Mouse (Mus musculus) cortical plate, adult 2 months (tissue): Measurements from ENCODE around the gene Il1rap. TPM values are rescaled to one million over a fixed set of nuclear protein-coding genes. Genes with fewer than 3 reads are reported as not detected.

Experiments
- H3K27ac ChIP-seq: fragments of 200-500 bp; 2 replicates; pipeline ENCODE4 v1.5.1; 2012; ENCODE audit warnings: low read length, control low read depth, inconsistent platforms; ENCODE audit not compliant: insufficient read depth
- H3K4me1 ChIP-seq: fragments of 200-500 bp; 2 replicates; pipeline ENCODE4 v1.6.1; 2011; ENCODE audit warnings: low read length; ENCODE audit not compliant: control insufficient read depth, insufficient read depth
- H3K4me3 ChIP-seq: fragments of 200-500 bp; 2 replicates; pipeline ENCODE4 v1.5.1; 2011; ENCODE audit warnings: mild to moderate bottlenecking, low read length, control low read depth; ENCODE audit not compliant: insufficient read depth
- CTCF ChIP-seq: fragments of 200-500 bp; IDR thresholded peaks from 2 replicates; pipeline ENCODE4 v1.5.1; 2011; ENCODE audit warnings: mild to moderate bottlenecking, control low read depth, low read length; ENCODE audit not compliant: insufficient read depth; ENCODE audit errors: extremely low read depth
- POLR2A ChIP-seq: fragments of 200-500 bp; IDR thresholded peaks from 2 replicates; pipeline ENCODE4 v1.6.1; 2011; ENCODE audit warnings: mild to moderate bottlenecking, low read length, control low read depth; ENCODE audit not compliant: insufficient read depth; ENCODE audit errors: extremely low read depth
- polyA plus RNA-seq: library from polyadenylated mRNA; depleted of rRNA; stranded (reverse); fragments of >200 nt; gene quantifications from 2 replicates; pipeline ENCODE4 v1.2.3, GENCODE M21; 2012; rRNA removed

Il1rap gene
- polyA plus RNA-seq, 1 experiment, result 28.0 TPM

DNA sequence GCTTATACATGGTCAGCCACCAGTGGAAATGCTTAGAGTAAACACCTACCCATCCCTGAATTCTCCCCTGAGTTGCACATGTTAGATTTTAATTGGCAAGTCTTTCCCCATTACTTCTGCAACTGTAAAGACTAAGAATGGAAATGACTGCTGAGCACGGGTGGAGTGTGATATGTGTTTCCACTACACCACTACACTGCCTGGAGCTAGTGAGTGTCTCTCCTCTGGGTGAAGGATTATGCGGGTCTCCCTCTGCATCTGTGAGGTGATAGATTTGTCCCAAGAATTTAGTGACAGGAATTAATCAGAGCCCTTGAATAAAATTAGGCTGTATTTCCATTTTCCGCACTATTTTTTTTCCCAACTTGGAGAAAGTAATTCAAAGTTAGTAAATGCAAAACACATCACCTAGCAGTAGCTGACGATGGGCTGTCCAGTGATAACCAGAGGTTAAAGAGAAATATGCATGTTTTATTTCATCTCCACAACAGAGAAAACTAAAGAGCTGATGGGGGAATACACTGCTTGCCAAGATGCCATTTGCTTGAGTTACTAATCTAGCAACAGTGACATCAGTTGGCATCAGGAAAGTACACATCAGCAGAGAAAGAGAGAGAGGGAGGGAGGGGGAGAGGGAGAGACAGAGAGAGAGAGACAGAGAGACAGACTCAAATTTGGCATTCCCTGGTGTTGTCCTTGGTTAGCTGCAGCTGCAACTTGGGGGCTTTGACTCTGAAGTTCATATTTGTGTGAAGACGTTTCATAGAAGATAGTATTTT lies 132.2 kb downstream of the Il1rap start:
- TF ChIP-seq CTCF (no peak), POLR2A (no peak)
- Histone ChIP-seq H3K4me1 (no peaks in the 10 kb centered on the region), H3K27ac (0 out of 2 replicates have a peak overlapping the region, but pooled peaks have one; percentile 29), H3K4me3 (no peak overlapping the region)

DNA sequence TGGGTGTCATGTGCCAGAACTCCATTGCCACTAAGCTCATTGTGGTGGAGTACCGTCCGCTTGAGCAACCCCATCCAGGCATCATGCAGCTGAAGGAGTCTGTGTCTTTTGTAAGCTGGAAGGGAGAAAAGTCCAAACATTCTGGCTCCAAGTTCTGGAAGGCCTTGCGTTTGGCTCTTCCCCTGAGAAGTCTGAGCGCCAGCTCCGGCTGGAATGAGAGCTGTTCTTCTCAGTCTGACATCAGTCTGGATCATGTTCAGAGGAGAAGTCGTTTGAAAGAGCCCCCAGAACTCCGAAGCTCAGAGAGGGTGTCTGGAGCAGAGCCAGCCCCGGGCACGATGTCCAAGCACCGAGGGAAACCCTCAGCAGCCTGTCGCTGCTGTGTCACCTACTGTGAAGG lies 141.0 kb downstream of the Il1rap start:
- TF ChIP-seq CTCF, result no peak
- TF ChIP-seq POLR2A, result no peak
- Histone ChIP-seq H3K4me3 (no peak overlapping the region), H3K27ac (no peak overlapping the region), H3K4me1 (no peaks in the 10 kb centered on the region; the same call in 1 of the 2 replicates)

DNA sequence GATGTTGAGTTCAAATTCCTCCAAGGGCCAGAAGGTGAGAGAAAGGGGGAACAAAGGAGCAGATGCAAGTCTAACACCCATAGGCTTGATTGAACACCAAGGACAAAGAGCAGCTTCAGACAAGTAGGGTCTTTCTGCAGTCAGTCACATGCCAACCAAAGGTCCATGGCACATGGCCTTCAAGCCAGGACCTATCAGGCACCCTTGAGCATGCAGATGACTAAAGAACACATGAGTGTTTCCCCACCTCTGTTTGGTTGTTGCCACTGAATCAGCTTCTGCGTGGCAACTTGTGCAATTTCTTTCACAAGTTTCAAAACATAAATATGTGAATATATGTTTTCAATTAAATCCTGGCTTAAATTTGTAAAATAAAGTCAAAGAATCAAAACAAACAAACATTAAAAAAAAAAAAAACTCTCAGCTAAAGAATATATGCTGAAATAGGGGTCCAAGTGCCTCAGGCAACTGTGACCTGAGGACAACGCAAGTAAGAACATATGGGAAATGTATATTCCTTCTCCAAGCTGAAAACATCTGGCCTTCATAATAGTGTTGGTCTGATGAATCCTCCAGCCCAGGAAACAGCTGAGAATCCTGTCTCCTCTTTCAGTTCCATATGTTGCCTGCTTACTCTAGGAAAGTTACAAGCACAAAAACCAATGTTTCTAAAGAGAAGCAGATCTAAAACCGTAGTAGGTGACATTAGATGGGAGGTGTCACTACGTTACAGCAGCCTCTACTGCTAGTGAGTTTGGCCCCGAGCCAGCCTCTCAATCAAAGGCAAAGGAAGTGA lies 142.6 kb downstream of the Il1rap start:
- TF ChIP-seq CTCF, result no peak
- no peak for TF ChIP-seq POLR2A
- H3K4me3 ChIP-seq, result no peak overlapping the region
- H3K4me1 ChIP-seq, result no peaks in the 10 kb centered on the region; the same call in 1 of the 2 replicates
- no peak overlapping the region for H3K27ac ChIP-seq

DNA sequence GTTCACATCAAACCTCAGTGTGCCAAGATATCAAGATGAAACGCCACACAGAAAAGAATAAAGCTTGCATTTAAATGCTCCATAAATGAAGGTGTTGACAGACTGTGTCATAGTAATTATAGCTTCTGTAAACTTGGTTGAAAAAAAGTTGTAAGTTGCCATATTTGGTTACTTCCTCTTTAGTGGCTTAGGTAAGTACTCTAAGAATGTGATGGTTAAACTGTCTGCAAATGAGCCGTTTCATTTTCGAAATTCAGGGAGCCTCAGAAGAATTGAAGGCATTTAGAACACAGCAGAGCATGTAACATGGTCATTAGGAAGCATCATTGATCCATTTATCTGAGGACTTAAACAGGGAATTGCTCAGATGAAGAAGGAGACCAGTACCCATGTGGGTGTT lies 146.6 kb downstream of the Il1rap start:
- Histone ChIP-seq H3K4me1 (no peaks in the 10 kb centered on the region), H3K27ac (no peak overlapping the region), H3K4me3 (no peak overlapping the region)
- TF ChIP-seq POLR2A (no peak), CTCF (no peak)

DNA sequence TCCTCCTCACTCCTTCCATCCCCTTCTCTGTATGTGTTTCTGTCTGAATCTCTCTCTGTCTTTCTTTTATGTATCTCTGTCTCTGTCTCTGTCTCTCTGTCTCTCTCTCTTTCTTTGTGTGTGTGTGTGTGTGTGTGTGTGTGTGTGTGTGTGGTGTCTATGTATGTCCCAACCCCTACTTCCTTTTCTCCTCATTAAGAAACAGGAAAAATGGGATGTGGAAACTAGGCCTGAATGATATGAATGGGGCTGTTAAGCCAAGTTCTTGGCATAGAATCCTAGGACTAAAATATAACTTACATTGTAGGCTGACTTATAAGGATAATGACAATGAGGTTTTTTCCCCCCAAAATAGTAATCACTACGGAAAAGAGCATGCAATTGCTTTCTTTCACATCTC lies 149.4 kb downstream of the Il1rap start:
- Histone ChIP-seq H3K4me3 (no peak overlapping the region), H3K27ac (no peak overlapping the region), H3K4me1 (no peaks in the 10 kb centered on the region)
- TF ChIP-seq CTCF, result no peak
- TF ChIP-seq POLR2A, result no peak

DNA sequence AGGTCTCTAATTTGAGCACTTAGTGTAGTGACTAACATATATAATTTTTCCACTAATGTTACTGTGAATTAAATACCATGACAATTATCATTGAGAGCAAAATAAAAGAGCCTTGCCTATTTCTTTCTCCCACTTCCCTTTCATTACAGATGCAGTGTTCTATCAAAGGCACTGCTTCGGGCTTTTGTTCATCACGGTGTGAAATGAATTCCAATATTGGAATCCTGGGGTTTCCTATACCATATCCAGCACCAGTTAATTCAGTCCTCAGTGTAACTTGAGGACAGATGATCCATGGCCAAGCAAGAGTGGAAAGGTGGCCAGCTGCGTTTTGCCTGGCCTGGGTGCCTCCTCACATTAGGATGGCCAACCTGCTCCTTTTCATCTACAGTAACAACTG lies 151.1 kb downstream of the Il1rap start:
- TF ChIP-seq CTCF (no peak), POLR2A (no peak)
- Histone ChIP-seq H3K4me3 (no peak overlapping the region), H3K4me1 (no peaks in the 10 kb centered on the region), H3K27ac (no peak overlapping the region)

DNA sequence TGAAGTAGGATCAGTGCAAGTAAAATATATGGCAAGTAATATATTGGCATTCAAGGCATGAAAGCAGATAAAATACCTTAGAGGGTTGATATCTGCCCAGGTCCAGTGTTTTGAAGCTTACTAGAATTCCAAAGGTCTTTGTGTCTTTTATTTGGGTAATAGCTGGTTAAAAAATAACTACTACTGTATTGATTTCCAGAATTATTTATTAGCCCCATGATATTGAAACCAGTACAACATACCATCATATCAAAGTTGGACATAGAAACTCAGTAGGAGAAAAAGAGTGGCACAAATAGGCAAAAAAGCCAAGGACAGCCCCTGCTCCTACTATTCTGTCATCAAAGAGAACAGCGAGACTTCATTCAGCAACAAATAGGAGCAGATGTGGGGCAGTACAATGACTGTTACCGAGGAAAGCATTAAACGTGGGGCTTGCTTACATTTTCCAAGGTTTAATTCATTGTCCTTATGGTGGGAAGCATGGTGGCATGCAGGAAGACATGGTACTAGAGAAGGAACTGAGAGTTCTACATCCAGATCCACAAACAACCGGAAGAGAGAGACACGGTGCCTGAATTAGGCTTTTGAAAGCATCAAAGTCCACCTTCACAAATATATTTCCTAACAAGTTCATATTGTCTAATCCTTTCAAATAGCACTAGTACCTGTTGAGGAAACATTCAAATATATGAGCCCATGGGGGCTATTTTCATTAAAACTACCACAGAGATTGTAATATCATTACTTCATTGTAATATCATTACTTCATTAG lies 174.1 kb downstream of the Il1rap start:
- Histone ChIP-seq H3K4me1 (no peaks in the 10 kb centered on the region), H3K4me3 (no peak overlapping the region), H3K27ac (no peak overlapping the region)
- TF ChIP-seq CTCF, result no peak
- TF ChIP-seq POLR2A, result no peak

DNA sequence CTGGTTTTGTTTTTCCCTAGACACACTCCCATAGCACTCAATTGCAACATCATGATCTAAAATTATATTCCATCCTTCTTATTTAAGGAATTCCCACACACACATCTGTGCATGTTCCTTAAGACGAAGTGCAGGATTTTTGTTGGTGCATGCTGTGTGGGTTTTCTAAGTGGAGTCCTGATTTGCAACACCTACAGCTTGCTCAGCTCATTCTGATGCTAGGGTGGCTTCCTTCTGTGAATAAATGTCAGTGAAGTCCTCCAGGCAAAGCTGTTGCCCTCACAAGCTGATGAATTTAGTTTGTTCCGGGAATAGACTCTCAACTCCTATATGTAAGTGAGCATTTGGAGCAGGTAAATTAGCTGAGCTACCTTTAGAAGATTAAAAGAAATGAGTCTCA lies 194.5 kb downstream of the Il1rap start:
- no peak for TF ChIP-seq POLR2A
- no peak for TF ChIP-seq CTCF
- H3K27ac ChIP-seq, result no peak overlapping the region
- H3K4me3 ChIP-seq, result no peak overlapping the region
- H3K4me1 ChIP-seq, result no peaks in the 10 kb centered on the region; the same call in 1 of the 2 replicates

DNA sequence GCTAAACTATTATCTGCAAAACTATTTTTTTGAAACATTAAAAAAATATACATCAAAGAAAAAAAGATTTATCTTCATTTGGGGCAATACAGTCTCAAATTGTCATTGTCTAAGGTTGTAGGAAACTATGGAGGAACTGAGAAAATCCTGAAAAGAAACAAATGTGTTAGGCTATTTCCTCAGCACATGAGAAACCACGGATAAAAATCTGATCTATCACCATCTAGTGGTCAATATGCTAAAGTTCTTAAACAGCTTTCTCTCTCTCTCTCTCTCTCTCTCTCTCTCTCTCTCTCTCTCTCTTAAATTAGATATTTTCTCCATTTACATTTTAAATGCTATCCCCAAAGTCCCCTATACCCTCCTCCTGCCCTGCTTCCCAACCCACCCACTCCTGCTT lies 195.6 kb downstream of the Il1rap start:
- H3K27ac ChIP-seq, result no peak overlapping the region
- H3K4me3 ChIP-seq, result no peak overlapping the region
- H3K4me1 ChIP-seq, result peaks cover 2% of the 10 kb centered on the region; the same call in 1 of the 2 replicates
- no peak for TF ChIP-seq CTCF
- no peak for TF ChIP-seq POLR2A

Other genes starting within 250 kb of the Il1rap start
- 1.4 and 1.5 TPM in 2 replicates for gene Cldn1, start 209.9 kb upstream of the Il1rap start, polyA plus RNA-seq
- not detected in 2 replicates for gene Cldn16, start 118.6 kb upstream of the Il1rap start, polyA plus RNA-seq
- gene Tmem207, start 54.9 kb upstream of the Il1rap start, polyA plus RNA-seq, result not detected in 2 replicates